Mouse (Mus musculus): Measurements from ENCODE around the gene Cadps2. TPM values are rescaled to one million over a fixed set of nuclear protein-coding genes. Genes with fewer than 3 reads are reported as not detected.

Cadps2 gene
- polyA plus RNA-seq, 2 experiments, result 2.6 TPM

- DNase-seq (ENCODE audit: low spot score) (no peak), ATAC-seq (ENCODE audit: low FRiP score, low read depth) (no peak)
- Histone ChIP-seq H3K27ac (replicated peaks; ENCODE audit: low read depth, low read length) (no peak overlapping the region), H3K4me2 (replicated peaks; ENCODE audit: low read depth, low read length, severe bottlenecking) (no peak overlapping the region), H3K27me3 (ENCODE audit: control insufficient read depth, insufficient read depth, low read length) (no peaks in the 10 kb centered on the region), H3K9me3 (ENCODE audit: control insufficient read depth, low read length) (no peaks in the 10 kb centered on the region), H3K36me3 (ENCODE audit: control insufficient read depth, insufficient read depth, low read length) (no peaks in the 10 kb centered on the region), H3K4me3 (replicated peaks; ENCODE audit: low read length) (no peak overlapping the region), H3K4me1 (ENCODE audit: control insufficient read depth, insufficient read depth, low read length) (no peaks in the 10 kb centered on the region), H3K9ac (ENCODE audit: low read depth, low read length, severe bottlenecking) (no peak overlapping the region)
- WGBS, result 64% methylated on average over 1 of the region's 1 CpGs
- TF ChIP-seq POLR2A (IDR thresholded peaks at IDR 0.05; ENCODE audit: borderline replicate concordance, extremely low read depth, insufficient read depth, insufficient read length), result no peak
Measured at GRCm38 (mm10) chr6:23678172-23678571, 161.0 kb downstream of the Cadps2 start.

DNA sequence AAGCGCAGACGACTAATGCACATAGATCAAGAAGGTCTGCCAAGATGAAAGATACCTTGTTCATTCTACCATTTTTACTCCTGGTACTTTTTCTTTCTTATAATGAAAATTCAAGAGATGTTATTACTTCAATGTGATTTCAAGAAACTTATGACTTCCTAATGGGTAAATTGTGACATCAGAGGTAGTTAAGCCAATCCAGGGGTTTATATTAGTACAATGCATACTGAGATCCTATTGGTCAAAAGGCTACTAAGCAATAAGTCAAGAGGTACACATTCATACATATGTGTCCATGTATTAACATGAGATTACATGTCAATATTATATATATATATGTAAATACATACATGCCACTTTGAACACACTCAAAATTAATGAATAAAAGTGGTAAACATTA lies 184.2 kb downstream of the Cadps2 start, which contains the start of gene Rnf148:
Gene Rnf148 (minus strand): TSS at position 101 of the 400 bp plus-strand sequence.
- no peak for DNase-seq (ENCODE audit: low spot score)
- H3K9ac ChIP-seq (ENCODE audit: low read depth, low read length, severe bottlenecking), result no peak within 1 kb of the TSS
- H3K4me2 ChIP-seq (replicated peaks; ENCODE audit: low read depth, low read length, severe bottlenecking), result no peak within 1 kb of the TSS
- WGBS, result 92% methylated on average over 2 of the region's 2 CpGs
- no peaks in the 10 kb centered on the region for H3K36me3 ChIP-seq (ENCODE audit: control insufficient read depth, insufficient read depth, low read length)
- H3K4me3 ChIP-seq (replicated peaks; ENCODE audit: low read length), result no peak within 1 kb of the TSS
- H3K4me1 ChIP-seq (ENCODE audit: control insufficient read depth, insufficient read depth, low read length), result no peaks in the 10 kb centered on the region
- H3K27me3 ChIP-seq (ENCODE audit: control insufficient read depth, insufficient read depth, low read length), result no peaks in the 10 kb centered on the region
- no peak within 1 kb of the TSS for H3K27ac ChIP-seq (replicated peaks; ENCODE audit: low read depth, low read length)
- no peak for TF ChIP-seq POLR2A (IDR thresholded peaks at IDR 0.05; ENCODE audit: borderline replicate concordance, extremely low read depth, insufficient read depth, insufficient read length)
- no peaks in the 10 kb centered on the region for H3K9me3 ChIP-seq (ENCODE audit: control insufficient read depth, low read length)
- ATAC-seq (ENCODE audit: low FRiP score, low read depth), result no peak

GRCm38 (mm10) chr6:23650205-23650604 lies 189.0 kb downstream of the Cadps2 start, which contains the start of gene Rnf133:
Gene Rnf133, minus strand, starts transcription at chr6:23650305.
- no peak within 1 kb of the TSS for H3K27ac ChIP-seq (replicated peaks; ENCODE audit: low read depth, low read length)
- H3K9me3 ChIP-seq (ENCODE audit: control insufficient read depth, low read length), result no peaks in the 10 kb centered on the region
- H3K4me1 ChIP-seq (ENCODE audit: control insufficient read depth, insufficient read depth, low read length), result no peaks in the 10 kb centered on the region
- H3K9ac ChIP-seq (ENCODE audit: low read depth, low read length, severe bottlenecking), result no peak within 1 kb of the TSS
- DNase-seq (ENCODE audit: low spot score), result no peak
- ATAC-seq (ENCODE audit: low FRiP score, low read depth), result no peak
- no peaks in the 10 kb centered on the region for H3K27me3 ChIP-seq (ENCODE audit: control insufficient read depth, insufficient read depth, low read length)
- 80% methylated on average over 2 of the region's 2 CpGs for WGBS
- no peaks in the 10 kb centered on the region for H3K36me3 ChIP-seq (ENCODE audit: control insufficient read depth, insufficient read depth, low read length)
- H3K4me3 ChIP-seq (replicated peaks; ENCODE audit: low read length), result no peak within 1 kb of the TSS
- H3K4me2 ChIP-seq (replicated peaks; ENCODE audit: low read depth, low read length, severe bottlenecking), result no peak within 1 kb of the TSS
- no peak for TF ChIP-seq POLR2A (IDR thresholded peaks at IDR 0.05; ENCODE audit: borderline replicate concordance, extremely low read depth, insufficient read depth, insufficient read length)

- TF ChIP-seq POLR2A (IDR thresholded peaks at IDR 0.05; ENCODE audit: borderline replicate concordance, extremely low read depth, insufficient read depth, insufficient read length), result no peak
Measured at GRCm38 (mm10) chr6:23648732-23649131, 190.5 kb downstream of the Cadps2 start.

DNA sequence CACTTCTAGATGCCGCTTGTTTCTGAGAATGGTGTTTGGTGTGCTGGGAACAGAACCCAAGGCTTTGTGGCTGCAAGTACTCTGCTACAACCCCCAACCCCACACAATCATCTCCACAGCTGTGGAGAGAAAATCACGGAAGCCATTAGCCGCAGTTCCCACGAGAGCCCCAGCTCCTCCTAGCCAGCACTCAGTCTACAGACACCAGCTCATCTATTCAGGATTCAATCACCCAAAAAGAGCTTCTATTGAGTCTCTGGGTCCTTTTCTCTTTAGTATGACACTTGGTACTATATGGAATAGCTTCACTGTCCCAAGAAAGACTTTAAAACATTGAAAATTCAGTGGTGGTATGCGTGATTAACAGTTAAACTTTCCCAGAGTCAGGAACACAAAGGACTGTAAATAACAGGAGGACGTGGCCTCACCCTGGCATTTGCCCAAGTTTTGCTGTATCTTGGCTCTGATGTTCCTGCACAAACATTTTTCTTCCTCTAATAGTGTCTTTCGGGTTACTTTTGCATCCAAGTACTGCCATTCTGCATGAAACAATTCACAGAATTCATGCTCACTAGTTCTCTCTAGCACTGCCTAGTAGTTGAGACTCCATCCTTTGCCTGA lies 191.5 kb downstream of the Cadps2 start:
- 71% methylated on average over 7 of the region's 7 CpGs for WGBS
- Histone ChIP-seq H3K9me3 (ENCODE audit: control insufficient read depth, low read length) (no peaks in the 10 kb centered on the region), H3K4me2 (replicated peaks; ENCODE audit: low read depth, low read length, severe bottlenecking) (no peak overlapping the region), H3K27me3 (ENCODE audit: control insufficient read depth, insufficient read depth, low read length) (no peaks in the 10 kb centered on the region), H3K4me1 (ENCODE audit: control insufficient read depth, insufficient read depth, low read length) (no peaks in the 10 kb centered on the region), H3K36me3 (ENCODE audit: control insufficient read depth, insufficient read depth, low read length) (no peaks in the 10 kb centered on the region), H3K27ac (replicated peaks; ENCODE audit: low read depth, low read length) (no peak overlapping the region), H3K9ac (ENCODE audit: low read depth, low read length, severe bottlenecking) (no peak overlapping the region), H3K4me3 (replicated peaks; ENCODE audit: low read length) (no peak overlapping the region)
- no peak for ATAC-seq (ENCODE audit: low FRiP score, low read depth)
- DNase-seq (ENCODE audit: low spot score), result peak; percentile 12
- TF ChIP-seq POLR2A (IDR thresholded peaks at IDR 0.05; ENCODE audit: borderline replicate concordance, extremely low read depth, insufficient read depth, insufficient read length), result no peak

More at GRCm38 (mm10) chr6:23648732-23649131, 190.5 kb downstream of the Cadps2 start:
- H3K4me1 ChIP-seq (ENCODE audit: control insufficient read depth, insufficient read depth, low read length), result no peaks in the 10 kb centered on the region
- 84% methylated on average over 8 of the region's 8 CpGs for WGBS
- DNase-seq (ENCODE audit: low spot score) (no peak), ATAC-seq (ENCODE audit: low FRiP score, low read depth) (no peak)
- H3K27me3 ChIP-seq (ENCODE audit: control insufficient read depth, insufficient read depth, low read length), result no peaks in the 10 kb centered on the region
- no peak overlapping the region for H3K4me2 ChIP-seq (replicated peaks; ENCODE audit: low read depth, low read length, severe bottlenecking)
- no peak overlapping the region for H3K9ac ChIP-seq (ENCODE audit: low read depth, low read length, severe bottlenecking)
- H3K9me3 ChIP-seq (ENCODE audit: control insufficient read depth, low read length), result no peaks in the 10 kb centered on the region
- no peak overlapping the region for H3K27ac ChIP-seq (replicated peaks; ENCODE audit: low read depth, low read length)
- no peaks in the 10 kb centered on the region for H3K36me3 ChIP-seq (ENCODE audit: control insufficient read depth, insufficient read depth, low read length)
- no peak overlapping the region for H3K4me3 ChIP-seq (replicated peaks; ENCODE audit: low read length)

Data from limb, embryonic 14.5 days (tissue).